Mouse (Mus musculus): ENCODE results near the gene Slco3a1. TPM values are rescaled to one million over a fixed set of nuclear protein-coding genes. Genes with fewer than 3 reads are reported as not detected.

Gene Slco3a1
- total RNA-seq, 2 experiments from 2014 or later = 3.0 to 4.6 TPM

GRCm38 (mm10) chr7:74493775-74494174 lies 60.8 kb downstream of the Slco3a1 start:
- no peak for ATAC-seq (replicated peaks; ENCODE audit: low FRiP score, poor library complexity, severe bottlenecking)

DNA sequence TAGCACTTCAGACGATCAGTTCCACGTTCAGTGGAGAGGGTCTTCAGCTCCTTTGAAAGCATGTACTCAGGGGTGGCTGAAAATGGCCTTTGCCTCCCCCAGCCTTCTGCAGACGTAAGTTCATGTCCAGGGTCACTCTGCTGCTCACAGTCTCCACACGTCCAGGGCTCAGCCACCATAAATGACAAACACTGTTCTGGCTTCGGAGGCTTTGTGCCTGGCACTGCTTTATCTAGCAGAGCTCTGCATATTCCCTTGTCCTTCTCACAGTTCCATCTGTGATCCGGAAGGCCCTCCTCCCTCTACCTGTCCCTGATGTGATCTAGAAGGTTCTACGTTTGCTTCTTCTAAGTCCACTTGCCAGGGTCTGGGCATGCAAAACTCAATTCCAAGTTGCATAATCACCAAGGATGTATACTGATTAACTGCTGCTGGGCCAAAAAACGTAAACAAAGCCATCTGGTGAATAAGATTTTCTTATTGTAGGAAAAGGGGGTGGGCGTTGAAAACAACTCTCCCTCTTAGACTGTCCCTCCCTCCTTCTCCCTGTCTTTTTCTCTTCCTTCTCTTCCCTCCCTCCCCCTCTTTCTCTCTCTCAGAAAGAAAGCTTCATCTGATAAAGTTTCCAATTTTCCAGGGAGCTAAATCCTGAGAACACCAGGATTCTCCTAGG lies 62.8 kb downstream of the Slco3a1 start:
- no peak for ATAC-seq (replicated peaks; ENCODE audit: low FRiP score, poor library complexity, severe bottlenecking)

- ATAC-seq (replicated peaks; ENCODE audit: low FRiP score, poor library complexity, severe bottlenecking) = no peak
Observed at GRCm38 (mm10) chr7:74488141-74488540, 66.4 kb downstream of the Slco3a1 start.

GRCm38 (mm10) chr7:74487727-74488126 lies 66.9 kb downstream of the Slco3a1 start:
- ATAC-seq (replicated peaks; ENCODE audit: low FRiP score, poor library complexity, severe bottlenecking) = no peak

DNA sequence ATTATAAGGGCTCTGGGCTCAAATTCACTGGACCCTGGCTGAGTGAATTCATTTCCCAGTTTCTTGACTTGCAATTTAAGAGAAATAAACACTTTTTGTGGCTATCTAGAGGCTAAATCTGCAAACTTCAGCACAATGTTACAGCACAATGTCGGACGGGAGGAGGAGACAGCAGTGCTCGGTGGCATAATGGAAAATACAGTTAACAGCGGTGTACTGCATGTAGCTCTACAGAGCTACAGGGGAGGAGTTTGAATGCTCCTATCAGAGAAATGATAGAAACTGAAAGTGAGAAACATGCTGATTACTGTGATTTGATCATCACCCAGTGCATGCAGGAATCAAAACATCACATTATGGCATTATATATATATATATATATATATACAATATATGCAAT lies 68.5 kb downstream of the Slco3a1 start:
- no peak for ATAC-seq (replicated peaks; ENCODE audit: low FRiP score, poor library complexity, severe bottlenecking)

DNA sequence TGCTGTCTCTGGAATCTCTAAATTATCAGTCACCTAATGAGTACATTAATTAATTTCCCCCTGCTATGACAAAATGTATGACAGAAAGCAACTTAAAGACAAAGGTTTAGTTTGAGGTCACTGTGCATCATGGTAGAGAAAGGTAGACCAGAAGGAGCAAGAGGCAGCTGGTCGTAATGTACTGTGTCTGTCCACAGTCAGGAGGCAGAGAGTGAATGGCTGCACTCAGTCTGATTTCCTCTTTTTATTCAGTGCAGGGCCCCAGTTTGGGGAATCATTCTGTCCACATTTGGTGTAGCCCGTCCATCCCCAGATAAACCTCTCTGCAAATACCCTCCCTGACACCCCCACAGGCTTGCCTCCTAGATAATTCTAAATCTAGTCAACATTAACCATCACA lies 68.9 kb downstream of the Slco3a1 start:
- no peak for ATAC-seq (replicated peaks; ENCODE audit: low FRiP score, poor library complexity, severe bottlenecking)

DNA sequence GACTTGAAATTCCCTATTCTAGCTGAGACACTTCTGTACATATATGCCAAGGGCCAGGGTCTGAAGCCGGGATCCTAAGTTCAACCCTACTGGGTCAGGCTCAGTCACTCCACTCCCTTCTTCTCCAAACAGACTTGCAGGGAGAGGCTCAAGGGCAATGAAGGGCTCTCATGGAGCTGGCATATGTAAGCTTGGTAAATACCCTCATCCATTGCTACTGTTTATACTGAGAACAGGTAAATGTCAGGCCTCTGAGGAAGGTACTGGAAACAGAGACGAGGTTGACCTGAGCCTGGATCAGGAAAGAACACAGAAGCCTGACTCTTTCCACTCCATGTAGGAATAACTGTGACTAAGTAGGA lies 70.6 kb downstream of the Slco3a1 start:
- no peak for ATAC-seq (replicated peaks; ENCODE audit: low FRiP score, poor library complexity, severe bottlenecking)

- ATAC-seq (replicated peaks; ENCODE audit: low FRiP score, poor library complexity, severe bottlenecking) = no peak
Observed at GRCm38 (mm10) chr7:74483294-74484023, 71.1 kb downstream of the Slco3a1 start.

GRCm38 (mm10) chr7:74471740-74472139 lies 82.8 kb downstream of the Slco3a1 start:
- no peak for ATAC-seq (replicated peaks; ENCODE audit: low FRiP score, poor library complexity, severe bottlenecking)

GRCm38 (mm10) chr7:74466886-74467285 lies 87.7 kb downstream of the Slco3a1 start:
- ATAC-seq (replicated peaks; ENCODE audit: low FRiP score, poor library complexity, severe bottlenecking) = no peak

DNA sequence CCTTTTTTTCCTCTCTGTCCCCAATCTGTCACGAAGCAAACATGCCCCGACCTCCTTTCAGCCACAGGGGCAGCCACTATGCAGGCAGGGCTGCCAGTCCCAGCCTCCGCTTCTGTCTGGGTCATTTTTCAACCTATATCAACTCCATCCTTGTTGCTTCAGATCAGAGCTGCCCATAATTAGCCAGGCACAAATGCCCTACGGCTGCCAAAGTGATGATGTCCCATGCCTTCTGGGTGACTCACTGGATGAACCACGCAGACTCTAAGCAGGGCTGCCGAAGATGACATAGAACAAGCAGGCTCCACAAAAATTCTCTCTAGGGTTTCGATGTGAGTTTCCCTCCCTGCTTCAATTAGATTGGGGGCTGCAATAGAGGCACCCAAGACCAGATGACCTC lies 89.9 kb downstream of the Slco3a1 start:
- ATAC-seq (replicated peaks; ENCODE audit: low FRiP score, poor library complexity, severe bottlenecking) = no peak

DNA sequence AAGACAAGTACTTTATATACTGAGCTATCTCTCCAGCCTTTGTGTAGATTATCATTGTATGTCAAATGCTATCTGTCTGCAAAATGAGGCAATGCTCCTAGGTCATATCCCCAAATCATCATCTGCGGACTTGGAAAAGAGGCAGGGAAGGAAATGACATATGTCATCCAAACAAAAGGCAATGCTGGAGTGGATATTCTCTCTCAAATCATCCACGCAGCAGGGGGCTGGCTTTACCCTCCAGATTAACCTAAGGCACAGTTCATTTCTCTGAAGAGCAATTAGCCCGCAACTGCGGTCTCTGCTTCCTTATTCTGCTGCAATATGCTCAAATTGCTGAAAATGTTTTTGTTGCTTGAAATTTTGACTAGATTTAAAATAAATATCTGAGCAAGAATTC lies 92.1 kb downstream of the Slco3a1 start:
- no peak for ATAC-seq (replicated peaks; ENCODE audit: low FRiP score, poor library complexity, severe bottlenecking)

DNA sequence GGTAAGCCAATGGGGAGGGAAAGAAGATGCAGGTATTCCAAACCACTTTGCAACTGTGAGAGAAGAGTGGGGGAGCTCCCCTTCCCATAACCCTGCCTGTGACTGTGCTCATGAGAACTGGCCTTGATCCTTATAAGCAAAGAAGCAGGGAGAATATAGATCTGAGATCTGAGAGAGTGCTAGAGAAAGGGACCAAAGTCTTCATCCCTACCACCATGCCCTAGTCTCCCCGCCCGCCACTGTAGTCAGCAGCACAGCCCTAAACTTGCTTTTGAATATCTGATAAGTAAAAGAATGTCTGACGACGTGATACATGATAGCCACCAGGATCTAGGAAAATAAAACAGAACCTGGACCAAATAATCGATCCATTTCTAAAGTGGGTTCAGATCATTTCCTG lies 92.8 kb downstream of the Slco3a1 start:
- no peak for ATAC-seq (replicated peaks; ENCODE audit: low FRiP score, poor library complexity, severe bottlenecking)

DNA sequence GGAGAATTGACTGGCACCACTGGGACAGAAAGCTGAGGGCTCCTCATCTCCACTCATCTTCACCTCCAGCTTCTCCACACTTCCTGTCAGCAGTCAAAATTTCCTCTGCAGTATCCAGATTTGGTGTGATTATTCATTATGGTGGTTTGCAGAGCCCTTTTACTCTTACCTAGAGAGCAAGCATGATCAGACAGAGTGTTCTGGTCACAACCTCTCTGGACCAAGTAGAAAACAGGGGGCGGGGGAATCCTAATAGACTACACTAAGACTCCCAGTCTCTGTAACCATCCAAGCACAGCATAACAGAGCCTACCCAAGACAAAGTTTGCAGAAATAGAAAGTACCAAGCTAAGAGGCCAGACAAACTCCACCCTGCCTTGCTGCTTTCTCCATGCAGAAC lies 93.4 kb downstream of the Slco3a1 start:
- ATAC-seq (replicated peaks; ENCODE audit: low FRiP score, poor library complexity, severe bottlenecking) = no peak

- no peak for ATAC-seq (replicated peaks; ENCODE audit: low FRiP score, poor library complexity, severe bottlenecking)
Observed at GRCm38 (mm10) chr7:74459812-74460211, 94.8 kb downstream of the Slco3a1 start.

GRCm38 (mm10) chr7:74459277-74459676 lies 95.3 kb downstream of the Slco3a1 start:
- ATAC-seq (replicated peaks; ENCODE audit: low FRiP score, poor library complexity, severe bottlenecking) = no peak

- ATAC-seq (replicated peaks; ENCODE audit: low FRiP score, poor library complexity, severe bottlenecking) = no peak
Observed at GRCm38 (mm10) chr7:74458475-74459221, 95.9 kb downstream of the Slco3a1 start.

GRCm38 (mm10) chr7:74457347-74457975 lies 97.1 kb downstream of the Slco3a1 start:
- no peak for ATAC-seq (replicated peaks; ENCODE audit: low FRiP score, poor library complexity, severe bottlenecking)

DNA sequence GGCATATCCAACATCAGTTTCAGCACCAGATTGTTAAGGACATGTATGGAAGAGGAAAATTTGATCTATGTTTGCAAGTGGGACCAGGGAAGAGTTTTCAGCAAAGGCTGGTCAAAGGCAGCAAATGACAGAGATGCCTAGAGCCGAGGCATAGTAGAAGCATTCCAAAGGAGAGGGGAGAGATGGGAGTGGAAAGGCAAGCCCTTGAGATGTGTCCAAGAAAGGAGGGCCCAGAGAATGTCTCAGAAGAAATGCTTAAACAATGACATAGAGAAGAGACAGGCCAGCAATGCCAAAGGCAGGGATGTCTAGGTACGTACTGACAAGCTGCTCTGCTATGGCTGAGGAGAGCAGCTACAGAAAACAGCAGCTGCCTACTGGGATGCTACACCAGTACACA lies 97.8 kb downstream of the Slco3a1 start:
- ATAC-seq (replicated peaks; ENCODE audit: low FRiP score, poor library complexity, severe bottlenecking) = no peak

- ATAC-seq (replicated peaks; ENCODE audit: low FRiP score, poor library complexity, severe bottlenecking) = no peak
Observed at GRCm38 (mm10) chr7:74451047-74451446, 103.5 kb downstream of the Slco3a1 start.

DNA sequence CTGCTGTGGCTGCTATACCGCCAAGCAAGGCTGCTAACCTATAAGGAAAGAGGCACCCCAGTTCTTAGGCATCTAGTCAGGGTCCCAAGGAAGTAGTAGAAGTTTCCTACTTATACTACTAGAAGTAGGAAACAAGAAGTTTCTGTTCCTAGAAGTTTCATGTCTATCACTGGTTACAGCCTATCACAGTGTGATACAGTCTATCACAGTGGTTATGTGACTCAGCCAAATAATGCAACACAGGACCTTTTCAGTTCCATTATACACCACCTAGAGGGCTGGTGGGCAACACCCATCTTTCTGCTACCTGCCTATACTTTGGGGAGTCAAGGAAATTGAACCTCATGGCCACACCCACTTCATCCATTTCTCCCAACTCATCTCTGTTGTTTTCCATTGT lies 104.8 kb downstream of the Slco3a1 start:
- no peak for ATAC-seq (replicated peaks; ENCODE audit: low FRiP score, poor library complexity, severe bottlenecking)
